Mouse (Mus musculus): ENCODE results near the gene Mpp3.

Gene Mpp3

GRCm38 (mm10) chr11:102028087-102028816 is at the start of gene Mpp3:
TSS of gene Mpp3 (minus strand) at chr11:102028461.
- in situ Hi-C loops (cut with MboI; ENCODE audit: low sequenced_read_pairs): no loop called here

- in situ Hi-C loops (cut with MboI; ENCODE audit: low sequenced_read_pairs): no loop called here
These were observed 45.5 kb upstream of the Mpp3 start for GRCm38 (mm10) chr11:102073722-102074121.

GRCm38 (mm10) chr11:102072729-102073128 is 44.5 kb upstream of the Mpp3 start:
- in situ Hi-C loops (cut with MboI; ENCODE audit: low sequenced_read_pairs): no loop called here

GRCm38 (mm10) chr11:102070426-102070825 is 42.2 kb upstream of the Mpp3 start:
- in situ Hi-C loops (cut with MboI; ENCODE audit: low sequenced_read_pairs): no loop called here

GRCm38 (mm10) chr11:102069633-102070032 is 41.4 kb upstream of the Mpp3 start:
- in situ Hi-C loops (cut with MboI; ENCODE audit: low sequenced_read_pairs): loop anchor here (5.0 kb wide), 1 partner anchor 68 kb away; no protein-coding TSS in a partner anchor

GRCm38 (mm10) chr11:102068969-102069368 is 40.7 kb upstream of the Mpp3 start:
- in situ Hi-C loops (cut with MboI; ENCODE audit: low sequenced_read_pairs): loop anchor here (5.0 kb wide), 1 partner anchor 68 kb away; no protein-coding TSS in a partner anchor

GRCm38 (mm10) chr11:102063076-102063475 is 34.8 kb upstream of the Mpp3 start:
- in situ Hi-C loops (cut with MboI; ENCODE audit: low sequenced_read_pairs): no loop called here

GRCm38 (mm10) chr11:102061941-102062473 is 33.7 kb upstream of the Mpp3 start:
- in situ Hi-C loops (cut with MboI; ENCODE audit: low sequenced_read_pairs): no loop called here

GRCm38 (mm10) chr11:102061236-102061940 is 33.1 kb upstream of the Mpp3 start:
- in situ Hi-C loops (cut with MboI; ENCODE audit: low sequenced_read_pairs): no loop called here

GRCm38 (mm10) chr11:102053847-102054246 is 25.6 kb upstream of the Mpp3 start:
- in situ Hi-C loops (cut with MboI; ENCODE audit: low sequenced_read_pairs): no loop called here

GRCm38 (mm10) chr11:102053183-102053582 is 24.9 kb upstream of the Mpp3 start:
- in situ Hi-C loops (cut with MboI; ENCODE audit: low sequenced_read_pairs): no loop called here

- in situ Hi-C loops (cut with MboI; ENCODE audit: low sequenced_read_pairs): no loop called here
These were observed 24.4 kb upstream of the Mpp3 start for GRCm38 (mm10) chr11:102052697-102053096.

GRCm38 (mm10) chr11:102051954-102052353 is 23.7 kb upstream of the Mpp3 start:
- in situ Hi-C loops (cut with MboI; ENCODE audit: low sequenced_read_pairs): no loop called here

- in situ Hi-C loops (cut with MboI; ENCODE audit: low sequenced_read_pairs): no loop called here
These were observed 23.3 kb upstream of the Mpp3 start for GRCm38 (mm10) chr11:102051541-102051940.

GRCm38 (mm10) chr11:102049875-102050482 is 21.7 kb upstream of the Mpp3 start:
- in situ Hi-C loops (cut with MboI; ENCODE audit: low sequenced_read_pairs): no loop called here

GRCm38 (mm10) chr11:102046607-102047006 is 18.3 kb upstream of the Mpp3 start:
- in situ Hi-C loops (cut with MboI; ENCODE audit: low sequenced_read_pairs): no loop called here

- in situ Hi-C loops (cut with MboI; ENCODE audit: low sequenced_read_pairs): no loop called here
These were observed 16.5 kb upstream of the Mpp3 start for GRCm38 (mm10) chr11:102044691-102045212.

- in situ Hi-C loops (cut with MboI; ENCODE audit: low sequenced_read_pairs): no loop called here
These were observed 15.1 kb upstream of the Mpp3 start for GRCm38 (mm10) chr11:102043381-102043780.

- in situ Hi-C loops (cut with MboI; ENCODE audit: low sequenced_read_pairs): no loop called here
These were observed 14.7 kb upstream of the Mpp3 start for GRCm38 (mm10) chr11:102042971-102043370.

- in situ Hi-C loops (cut with MboI; ENCODE audit: low sequenced_read_pairs): no loop called here
These were observed 13.2 kb upstream of the Mpp3 start, which contains the start of gene Cd300lg for GRCm38 (mm10) chr11:102041350-102041949. TSS of gene Cd300lg (plus strand) at chr11:102041509.

GRCm38 (mm10) chr11:102040646-102041045 is 12.4 kb upstream of the Mpp3 start:
- in situ Hi-C loops (cut with MboI; ENCODE audit: low sequenced_read_pairs): no loop called here

Measured in CH12F3 (cell line).